Mouse (Mus musculus) MEL (cell line): Measurements from ENCODE around the gene Ly6g5c. TPM values are rescaled to one million over a fixed set of nuclear protein-coding genes. Genes with fewer than 3 reads are reported as not detected.

Experiments used
- DNase-seq: peaks from one replicate; pipeline ENCODE4 v3.0.0; 2011; ENCODE audit warnings: low read depth, low spot score
- H3K27ac ChIP-seq: 2 replicates; pipeline ENCODE4 v1.5.1; 2012; ENCODE audit warnings: low read depth, mild to moderate bottlenecking, control low read depth, low read length, moderate library complexity; ENCODE audit not compliant: control insufficient read depth
- H3K27me3 ChIP-seq, 2 experiments: fragments of 150-350 bp in 1 of 2; sonication (generic) in 1 of 2; 2 replicates each; pipeline ENCODE4 v1.6.1; 2012; ENCODE audit warnings: low read length in 2 of 2, mild to moderate bottlenecking in 2 of 2, improper control_type of control experiment in 1 of 2, moderate library complexity in 1 of 2; ENCODE audit not compliant: insufficient read depth in 2 of 2, control insufficient read depth in 1 of 2
- H3K36me3 ChIP-seq, 2 experiments: 2 replicates each; pipeline ENCODE4 v1.6.1; 2012 to 2014; ENCODE audit warnings: low read length in 2 of 2, improper control_type of control experiment in 1 of 2, inconsistent platforms in 1 of 2, mild to moderate bottlenecking in 1 of 2; ENCODE audit not compliant: insufficient read depth in 2 of 2, control insufficient read depth in 1 of 2
- H3K4me1 ChIP-seq, 2 experiments: fragments of 150-350 bp in 1 of 2; sonication (generic) in 1 of 2; 2 replicates each; pipeline ENCODE4 v1.6.1; 2012; ENCODE audit warnings: low read length in 2 of 2, improper control_type of control experiment in 1 of 2, mild to moderate bottlenecking in 1 of 2; ENCODE audit not compliant: insufficient read depth in 2 of 2, control insufficient read depth in 1 of 2
- H3K4me3 ChIP-seq, 2 experiments: fragments of 150-350 bp in 1 of 2; sonication (generic) in 1 of 2; 2 replicates each; pipeline ENCODE4 v1.5.1; 2012; ENCODE audit warnings: low read depth in 2 of 2, low read length in 2 of 2, mild to moderate bottlenecking in 2 of 2, moderate library complexity in 2 of 2, control low read depth in 1 of 2, improper control_type of control experiment in 1 of 2; ENCODE audit not compliant: control insufficient read depth in 1 of 2, insufficient read depth in 1 of 2
- H3K79me2 ChIP-seq: 2 replicates; pipeline ENCODE4 v1.6.1; 2012; ENCODE audit warnings: mild to moderate bottlenecking, low read length, moderate library complexity; ENCODE audit not compliant: control insufficient read depth, poor library complexity, insufficient read depth
- H3K9ac ChIP-seq: 2 replicates; pipeline ENCODE4 v1.6.1; 2012; ENCODE audit warnings: low read depth, mild to moderate bottlenecking, control low read depth, low read length, moderate library complexity; ENCODE audit not compliant: control insufficient read depth, poor library complexity, severe bottlenecking
- H3K9me3 ChIP-seq: fragments of 150-350 bp; sonication (generic); replicated peaks from 2 replicates; pipeline ENCODE4 v1.6.1; 2012; ENCODE audit warnings: mild to moderate bottlenecking, low read length, improper control_type of control experiment, moderate library complexity; ENCODE audit not compliant: insufficient read depth
- BHLHE40 ChIP-seq: IDR thresholded peaks from 2 replicates; pipeline ENCODE4 v1.6.1; 2012; ENCODE audit warnings: low read depth, mild to moderate bottlenecking, inconsistent platforms, low read length, improper control_type of control experiment, borderline replicate concordance
- EP300 ChIP-seq, 2 experiments: IDR thresholded peaks; 2 replicates each; pipeline ENCODE4 v1.6.1; 2011; ENCODE audit warnings: improper control_type of control experiment in 2 of 2, low read length in 2 of 2, low read depth in 1 of 2, mild to moderate bottlenecking in 1 of 2
- ETS1 ChIP-seq: IDR thresholded peaks from 2 replicates; pipeline ENCODE4 v1.6.1; 2012; ENCODE audit warnings: low read depth, mild to moderate bottlenecking, inconsistent platforms, low read length, improper control_type of control experiment, moderate library complexity
- GATA1 ChIP-seq: IDR thresholded peaks from 2 replicates; pipeline ENCODE4 v1.6.1; 2011; ENCODE audit warnings: low read depth, low read length, improper control_type of control experiment
- HCFC1 ChIP-seq: IDR thresholded peaks from 2 replicates; pipeline ENCODE4 v1.6.1; 2012; ENCODE audit warnings: low read depth, mild to moderate bottlenecking, inconsistent platforms, low read length, improper control_type of control experiment, moderate library complexity
- MAFK ChIP-seq: IDR thresholded peaks from 2 replicates; pipeline ENCODE4 v1.6.1; 2011; ENCODE audit warnings: low read depth, mild to moderate bottlenecking, low read length, improper control_type of control experiment, borderline replicate concordance
- MAX ChIP-seq: IDR thresholded peaks from 2 replicates; pipeline ENCODE4 v1.6.1; 2011; ENCODE audit warnings: low read length, improper control_type of control experiment
- MYC ChIP-seq: IDR thresholded peaks from 2 replicates; pipeline ENCODE4 v1.6.1; 2011; ENCODE audit warnings: low read depth, mild to moderate bottlenecking, low read length, improper control_type of control experiment, moderate library complexity
- NELFE ChIP-seq: IDR thresholded peaks from 2 replicates; pipeline ENCODE4 v1.6.1; 2011; ENCODE audit warnings: low read depth, low read length, improper control_type of control experiment
- RAD21 ChIP-seq: IDR thresholded peaks from 2 replicates; pipeline ENCODE4 v1.6.1; 2011; ENCODE audit warnings: mild to moderate bottlenecking, low read depth, low read length, improper control_type of control experiment
- RCOR1 ChIP-seq: IDR thresholded peaks from 2 replicates; pipeline ENCODE4 v1.6.1; 2012; ENCODE audit warnings: low read depth, mild to moderate bottlenecking, inconsistent platforms, low read length, improper control_type of control experiment
- TAL1 ChIP-seq: IDR thresholded peaks from 2 replicates; pipeline ENCODE4 v1.6.1; 2012; ENCODE audit warnings: mild to moderate bottlenecking, inconsistent platforms, low read length, moderate library complexity, mixed read lengths
- TCF12 ChIP-seq: IDR thresholded peaks from 2 replicates; pipeline ENCODE4 v1.6.1; 2014; ENCODE audit warnings: low read depth, mild to moderate bottlenecking, inconsistent platforms, low read length, improper control_type of control experiment, moderate library complexity
- USF1 ChIP-seq: IDR thresholded peaks from 2 replicates; pipeline ENCODE4 v1.6.1; 2014; ENCODE audit warnings: low read depth, mild to moderate bottlenecking, inconsistent platforms, low read length, improper control_type of control experiment, moderate library complexity
- ZKSCAN1 ChIP-seq: IDR thresholded peaks from 2 replicates; pipeline ENCODE4 v1.6.1; 2012; ENCODE audit warnings: low read depth, mild to moderate bottlenecking, inconsistent platforms, low read length, improper control_type of control experiment, moderate library complexity
- polyA plus RNA-seq, 2 experiments: library from polyadenylated mRNA; stranded (reverse) in 1 of 2; unstranded in 1 of 2; fragments of >175 nt in 1 of 2; fragments of >200 nt in 1 of 2; gene quantifications; 2 replicates each; pipeline versions ENCODE4 v1.2.1 to v1.2.4; 2012; ENCODE audit warnings: low replicate concordance in 2 of 2, low read depth in 1 of 2; ENCODE audit not compliant: insufficient read length in 2 of 2, insufficient read depth in 1 of 2, missing spikeins in 1 of 2
- total RNA-seq: library from RNA; depleted of rRNA; stranded (reverse); fragments of 300-350 nt; gene quantifications from 2 replicates; pipeline ENCODE4 v1.2.3, GENCODE M21; 2012

Gene Ly6g5c
- total and polyA plus RNA-seq, 3 experiments = not detected

DNA sequence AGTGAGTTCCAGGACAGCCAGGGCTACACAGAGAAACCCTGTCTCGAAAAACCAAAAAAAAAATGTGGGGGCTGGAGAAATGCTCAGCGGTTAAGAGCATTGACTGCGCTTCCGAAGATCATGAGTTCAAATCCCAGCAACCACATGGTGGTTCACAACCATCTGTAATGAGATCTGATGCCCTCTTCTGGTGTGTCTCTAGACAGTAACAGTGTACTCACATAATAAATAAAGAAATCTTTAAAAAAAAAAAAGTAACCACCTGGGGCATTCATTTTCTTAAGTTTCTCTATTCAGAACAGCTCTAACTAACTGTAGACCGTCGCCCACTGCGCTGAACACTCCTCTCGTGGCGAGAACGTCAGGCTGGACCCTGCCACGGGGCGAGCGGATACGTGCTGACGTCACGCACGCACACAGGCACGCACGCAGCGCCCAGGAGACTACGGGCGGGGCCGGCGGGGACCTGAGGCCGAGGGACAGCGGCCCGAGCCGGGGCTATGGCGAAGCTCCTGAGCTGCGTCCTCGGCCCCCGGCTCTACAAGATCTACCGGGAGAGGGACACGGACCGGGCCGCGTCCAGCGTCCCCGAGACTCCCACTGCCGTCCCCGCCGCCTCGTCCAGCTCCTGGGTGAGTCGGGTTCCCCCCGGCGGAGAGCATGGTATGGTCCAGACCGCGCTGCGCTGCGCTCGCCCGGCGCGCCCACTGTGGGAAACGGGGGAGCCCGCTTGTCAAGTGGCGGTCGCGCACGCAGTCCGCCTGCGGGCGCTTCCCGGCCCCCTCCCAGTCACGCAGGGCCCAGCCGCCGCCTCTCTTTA lies 19.0 kb upstream of the Ly6g5c start, which contains the start of gene Abhd16a (continued):
- peak; percentile 48 for TF ChIP-seq TCF12
- 0 out of 2 replicates have a peak, but pooled peaks have one; percentile 47 for TF ChIP-seq USF1
- peak; percentile 90 for TF ChIP-seq NELFE
- peak; percentile 80; the same call in 1 of the 2 replicates for TF ChIP-seq MYC
- TF ChIP-seq, all 39 proteins: peak for 21

DNA sequence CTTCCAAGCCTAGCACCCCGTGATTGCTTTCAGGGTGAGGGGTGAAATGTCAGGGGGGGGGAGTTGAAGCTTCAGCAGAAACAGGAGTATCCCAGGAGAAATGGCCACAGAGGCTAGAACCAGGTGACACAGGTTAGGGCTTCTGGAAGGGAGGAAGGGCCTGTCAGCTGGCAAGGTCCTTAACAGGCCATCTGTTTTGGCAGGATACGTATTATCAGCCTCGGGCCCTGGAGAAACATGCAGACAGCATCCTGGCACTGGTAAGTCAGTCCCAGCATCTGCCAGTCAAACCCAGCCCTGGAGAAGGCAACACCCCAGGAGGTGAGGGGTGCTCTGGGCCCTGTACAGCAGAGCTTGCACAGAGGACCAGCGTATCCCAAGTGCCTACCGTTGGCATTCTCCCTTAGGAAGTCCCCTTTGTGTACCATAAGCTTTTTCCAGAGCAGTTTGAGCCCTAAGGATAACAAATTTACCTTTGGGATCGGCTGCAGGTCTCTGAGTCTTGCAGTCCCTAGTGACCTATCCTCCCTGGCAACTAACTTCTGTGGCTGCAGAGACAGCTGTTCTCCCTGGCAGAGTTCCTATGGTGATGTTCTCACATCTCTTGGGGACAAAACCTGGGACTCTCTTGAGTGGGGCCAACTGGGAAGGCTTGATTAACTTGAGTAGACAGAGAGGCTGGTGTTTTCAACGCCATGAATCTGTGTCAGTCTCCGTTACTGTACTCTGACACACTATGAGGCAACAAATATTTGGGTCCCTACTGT lies 17.7 kb upstream of the Ly6g5c start:
- peak overlapping the region; percentile 69 to 94 for H3K4me3 ChIP-seq

DNA sequence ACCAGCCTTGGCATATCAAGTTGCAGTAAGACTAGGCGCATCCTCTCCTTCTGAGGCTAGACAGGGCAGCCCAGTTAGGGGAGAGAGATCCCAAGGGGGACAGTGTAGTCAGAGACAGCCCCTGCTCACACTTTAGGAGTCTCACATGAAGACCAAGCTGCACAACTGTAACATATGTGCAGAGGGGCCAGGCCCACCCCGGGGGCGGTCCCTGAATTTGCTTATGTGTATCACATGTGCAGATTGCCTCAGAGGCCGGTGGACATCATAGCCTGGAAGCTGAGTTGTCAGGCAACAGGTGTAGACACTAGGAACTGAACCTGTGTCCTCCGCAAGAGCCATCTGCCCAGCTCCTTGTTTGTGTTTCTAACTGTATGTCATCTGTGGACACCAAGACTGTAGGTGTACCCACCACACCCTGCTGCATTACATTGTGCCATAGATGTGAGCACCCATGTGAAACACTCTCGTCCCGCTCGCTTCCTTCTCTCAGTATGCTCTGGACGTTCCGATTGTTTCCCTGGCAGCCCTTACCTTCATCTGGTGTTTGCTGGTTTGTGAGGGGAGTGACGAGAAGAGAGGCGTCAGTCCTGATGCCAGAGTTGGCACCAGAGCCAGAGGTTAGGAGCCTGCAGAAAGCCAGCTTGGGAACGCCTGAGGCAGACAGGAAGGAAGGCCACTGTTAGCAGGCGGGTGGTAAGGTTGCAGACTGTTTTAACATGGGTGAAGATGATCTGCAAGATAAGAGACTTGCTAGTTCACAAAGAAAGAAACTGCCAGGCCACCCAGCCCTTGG lies 15.5 kb upstream of the Ly6g5c start:
- DNase-seq = no peak
- TF ChIP-seq MAFK (no peak), BHLHE40 (no peak), HCFC1 (no peak), GATA1 (no peak), MAX (no peak)
- Histone ChIP-seq H3K27me3 (no peaks in the 10 kb centered on the region), H3K4me1 (peaks cover 2 to 14% of the 10 kb centered on the region in 2 experiments; a peak in 3 of 4 replicates), H3K27ac (no peak overlapping the region), H3K9me3 (no peaks in the 10 kb centered on the region), H3K36me3 (peaks cover 0 to 2% of the 10 kb centered on the region in 2 experiments; a peak in 1 of 4 replicates), H3K4me3 (no peak overlapping the region), H3K9ac (no peak overlapping the region), H3K79me2 (peaks cover 18% of the 10 kb centered on the region)

More for the DNA sequence above, 17.7 kb upstream of the Ly6g5c start:
- peaks cover 2 to 19% of the 10 kb centered on the region in 2 experiments; a peak in 3 of 4 replicates for H3K4me1 ChIP-seq
- H3K27me3 ChIP-seq = no peaks in the 10 kb centered on the region
- peaks cover 0 to 8% of the 10 kb centered on the region in 2 experiments; a peak in 2 of 4 replicates for H3K36me3 ChIP-seq
- TF ChIP-seq ZKSCAN1 (0 out of 2 replicates have a peak, but pooled peaks have one; percentile 50), ETS1 (peak; percentile 85), EP300 (IDR thresholded peaks at IDR 0.05; ENCODE audit: low read depth in 1 of 2, low read length in 2 of 2) (peak; percentile 45 to 63; a peak in 3 of 4 replicates), RCOR1 (no peak; the same call in 1 of the 2 replicates), RAD21 (no peak), GATA1 (peak; percentile 42; the same call in 1 of the 2 replicates), TAL1 (peak; percentile 74), TCF12 (peak; percentile 79)
- peaks cover 18% of the 10 kb centered on the region for H3K79me2 ChIP-seq
- H3K9ac ChIP-seq = peak overlapping the region; percentile 87
- no peaks in the 10 kb centered on the region for H3K9me3 ChIP-seq
- H3K27ac ChIP-seq = peak overlapping the region; percentile 81
- DNase-seq = peak; percentile 65
